Mouse (Mus musculus): Measurements from ENCODE around the gene Hoxc10.

DNA sequence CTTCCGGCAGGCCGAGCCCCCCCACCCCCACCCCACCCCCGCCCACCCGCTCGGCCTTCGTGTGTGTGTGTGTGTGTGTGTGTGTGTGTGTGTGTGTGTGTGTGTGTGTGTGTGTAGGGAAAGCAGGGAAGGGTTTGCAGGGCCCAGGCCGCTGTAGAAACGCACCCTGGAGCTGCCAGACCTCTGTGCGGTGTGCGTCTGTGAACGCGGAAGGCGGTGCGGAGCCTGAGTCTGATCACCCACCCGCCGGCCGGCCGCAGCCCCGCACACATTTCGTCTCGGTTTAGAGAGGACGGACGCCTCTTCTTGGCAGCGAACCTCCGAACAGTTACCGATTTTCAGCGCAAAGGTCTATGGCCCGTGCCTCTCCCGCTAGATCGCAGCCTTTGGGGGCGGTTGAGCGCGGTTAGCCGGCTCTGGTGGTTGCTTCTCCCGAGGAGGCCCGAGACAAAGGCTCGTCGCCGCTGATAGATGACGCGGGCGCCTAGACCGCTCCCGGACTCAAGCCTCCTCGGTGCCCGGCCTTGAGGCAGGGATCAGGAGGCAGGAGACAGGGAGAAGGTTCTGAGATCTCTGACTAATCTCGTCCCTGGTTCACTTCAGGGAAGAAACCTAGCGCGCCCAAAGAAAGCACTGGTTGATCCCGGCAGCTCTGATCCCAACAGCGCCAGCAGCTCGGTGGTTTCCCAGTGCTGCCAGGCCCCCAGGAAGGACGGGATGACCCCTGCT, 23.7 kb upstream of the Hoxc10 start:
- TF ChIP-seq CTCF (IDR thresholded peaks at IDR 0.05; ENCODE audit: low read depth, low read length) = no peak
- no peak for TF ChIP-seq POLR2A (IDR thresholded peaks at IDR 0.05; ENCODE audit: extremely low read depth, insufficient read depth, low read length)

Measured in liver, adult 2 months (tissue).